Mouse (Mus musculus) frontal cortex, postnatal 25 days (tissue): Measurements from ENCODE around the gene Mtrf1.
A peak's percentile ranks its signal among the peaks of the same experiment; 100 is the strongest.
"Not testable (repeated sequence)": the region's sequence is repeated elsewhere in the genome, so short reads cannot be mapped to it uniquely, and the experiment has no call there.

Experiments
- DNase-seq, 2 experiments: peaks; one replicate each; pipeline ENCODE4 v3.0.0; 2022; ENCODE audit warnings: low spot score in 2 of 2

Mtrf1 gene

GRCm38 (mm10) chr14:79445055-79445620, 47.6 kb downstream of the Mtrf1 start:
- DNase-seq = no peak

GRCm38 (mm10) chr14:79451681-79452590, 54.4 kb downstream of the Mtrf1 start, which contains the start of gene Kbtbd6:
TSS of gene Kbtbd6 (plus strand) at chr14:79451835.
- peak; percentile 57 to 63 for DNase-seq

GRCm38 (mm10) chr14:79452591-79452934, 55.0 kb downstream of the Mtrf1 start:
- not testable (repeated sequence) for DNase-seq

GRCm38 (mm10) chr14:79460401-79460800, 62.8 kb downstream of the Mtrf1 start:
- no peak for DNase-seq

GRCm38 (mm10) chr14:79460988-79461387, 63.4 kb downstream of the Mtrf1 start:
- DNase-seq = no peak

- DNase-seq = no peak
Observed at GRCm38 (mm10) chr14:79465623-79466022, 68.1 kb downstream of the Mtrf1 start.

- peak in 1 of 2 experiments; percentile 48 for DNase-seq
Observed at GRCm38 (mm10) chr14:79467621-79468020, 70.0 kb downstream of the Mtrf1 start.
